Mouse (Mus musculus) left cerebral cortex, adult 9 months (tissue): ENCODE measurements around the gene Pknox2.

Experiments used
- DNase-seq, 2 experiments: peaks; one replicate each; pipeline ENCODE4 v3.0.0; 2022; ENCODE audit warnings: low spot score in 2 of 2

Pknox2 gene

GRCm38 (mm10) chr9:36883569-36883968 lies 263.6 kb downstream of the Pknox2 start:
- no peak for DNase-seq

- peak; percentile 69 to 76 for DNase-seq
These were observed 265.0 kb downstream of the Pknox2 start for GRCm38 (mm10) chr9:36882034-36882745.

GRCm38 (mm10) chr9:36881615-36882014 lies 265.6 kb downstream of the Pknox2 start:
- DNase-seq, result no peak

DNA sequence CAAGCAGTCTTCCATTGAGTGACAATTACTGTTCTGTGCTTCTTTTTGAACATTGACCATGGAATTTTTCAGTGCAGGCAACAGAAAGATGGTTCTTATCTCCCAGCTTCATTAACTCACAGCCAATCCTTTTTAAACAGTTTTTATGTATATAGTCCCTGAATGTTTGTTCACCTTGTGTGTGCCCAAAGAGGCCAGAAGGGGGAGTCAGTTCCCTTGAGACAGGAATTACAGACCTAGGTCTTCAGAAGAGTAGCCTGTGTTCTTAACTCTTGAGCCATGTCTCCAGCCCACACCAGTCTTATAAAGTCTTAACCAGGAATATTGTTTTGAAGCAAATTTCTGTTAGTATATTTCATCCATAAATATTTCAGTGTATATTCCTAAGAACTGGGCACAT lies 270.4 kb downstream of the Pknox2 start:
- no peak for DNase-seq

GRCm38 (mm10) chr9:36876313-36876712 lies 270.9 kb downstream of the Pknox2 start:
- no peak for DNase-seq

DNA sequence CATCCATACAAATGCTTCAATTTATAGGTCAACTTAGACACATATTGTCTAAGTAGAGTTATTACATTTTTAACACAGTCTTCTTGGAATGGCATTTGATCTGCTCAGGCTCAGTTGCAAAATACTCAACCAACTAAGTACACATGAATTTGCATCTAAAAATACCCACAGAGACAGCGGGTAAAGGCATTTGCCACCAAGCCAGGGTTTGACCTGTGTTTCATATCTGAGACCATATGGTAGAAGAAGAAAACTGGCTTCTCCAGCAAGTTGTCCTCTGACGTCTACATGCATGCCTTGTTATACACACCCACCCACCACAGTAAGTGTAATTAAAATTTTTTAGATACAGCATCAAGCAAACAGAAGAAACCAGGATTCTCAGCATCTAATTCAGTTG lies 273.4 kb downstream of the Pknox2 start:
- no peak for DNase-seq

- DNase-seq, result no peak
These were observed 276.9 kb downstream of the Pknox2 start for GRCm38 (mm10) chr9:36870263-36870662.

GRCm38 (mm10) chr9:36868662-36869061 lies 278.5 kb downstream of the Pknox2 start:
- DNase-seq, result no peak

- peak; percentile 52 to 58 for DNase-seq
These were observed 282.1 kb downstream of the Pknox2 start for GRCm38 (mm10) chr9:36864862-36865813.

DNA sequence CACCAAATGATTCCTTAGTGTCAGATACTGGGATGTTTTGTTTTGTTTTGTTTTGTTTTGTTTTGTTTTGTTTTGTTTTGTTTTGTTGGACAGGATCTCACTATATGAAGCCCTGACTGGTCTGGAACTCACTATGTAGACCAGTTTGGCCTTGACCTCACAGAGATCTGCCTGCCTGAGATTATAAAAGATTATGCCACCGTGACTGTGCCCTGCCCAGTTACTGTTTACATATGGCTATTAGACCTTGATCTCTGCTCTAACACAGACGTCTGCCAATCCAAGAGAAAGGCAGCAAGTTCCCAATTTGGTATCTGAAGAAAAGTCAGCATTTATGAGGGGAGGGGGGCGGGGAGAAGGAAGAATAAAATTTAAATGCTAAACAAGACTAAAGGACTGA lies 283.5 kb downstream of the Pknox2 start:
- no peak for DNase-seq

GRCm38 (mm10) chr9:36862576-36862975 lies 284.6 kb downstream of the Pknox2 start:
- DNase-seq, result no peak

DNA sequence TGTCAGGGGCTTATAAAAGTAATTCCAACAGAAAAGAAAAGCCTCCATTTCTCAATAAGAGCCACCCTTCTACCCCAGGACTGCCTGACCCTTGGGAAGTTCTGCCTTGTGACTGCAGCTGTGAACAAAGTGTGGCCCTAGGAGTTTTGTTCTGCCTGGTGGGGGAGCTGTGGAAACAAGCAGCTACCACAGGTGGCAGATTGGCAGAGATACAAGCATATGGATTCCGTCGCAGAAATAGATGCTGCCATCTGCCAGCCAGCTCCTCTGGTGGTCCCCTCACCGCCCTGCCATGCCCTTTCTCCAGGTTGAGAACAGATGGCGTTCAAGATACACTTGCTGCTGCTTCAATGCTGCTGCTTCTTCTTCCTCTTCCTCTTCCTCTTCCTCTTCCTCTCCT lies 288.5 kb downstream of the Pknox2 start:
- peak in 1 of 2 experiments; percentile 70 for DNase-seq

DNA sequence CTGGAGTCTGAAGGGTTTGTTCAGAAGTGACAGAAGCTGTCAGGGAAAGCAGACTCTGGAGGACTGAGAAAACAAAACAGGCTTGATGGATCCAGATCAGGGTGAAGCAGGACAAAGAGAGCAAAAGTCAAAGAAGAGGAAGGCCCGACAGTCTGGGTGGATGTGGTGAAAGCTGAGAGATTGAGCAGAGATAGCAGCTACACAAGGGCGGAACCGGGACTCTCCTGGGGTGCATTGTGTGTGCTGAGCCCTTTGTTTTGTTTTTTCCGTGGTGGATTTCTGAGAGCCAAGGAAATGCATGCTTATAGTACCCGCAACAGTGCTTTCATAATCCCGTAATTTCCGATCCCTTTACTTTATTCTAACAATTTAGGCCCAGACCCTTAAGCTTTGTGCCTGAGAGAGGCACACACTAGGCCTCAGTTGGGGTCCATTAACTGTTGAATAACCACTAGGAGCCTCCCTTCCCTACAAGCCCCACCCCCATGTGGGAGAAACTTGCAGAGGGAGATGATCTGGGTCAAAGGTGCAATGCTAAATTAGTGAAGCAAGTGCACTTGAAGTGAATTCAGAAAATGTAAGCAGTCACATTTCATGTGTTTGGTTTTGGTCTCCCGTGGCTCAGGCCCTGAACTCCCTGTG lies 289.6 kb downstream of the Pknox2 start:
- no peak for DNase-seq

GRCm38 (mm10) chr9:36856351-36856750 lies 290.9 kb downstream of the Pknox2 start:
- no peak for DNase-seq

GRCm38 (mm10) chr9:36852175-36852574 lies 295.0 kb downstream of the Pknox2 start:
- no peak for DNase-seq

GRCm38 (mm10) chr9:36850091-36850490 lies 297.1 kb downstream of the Pknox2 start:
- DNase-seq, result peak in 1 of 2 experiments; percentile 50

DNA sequence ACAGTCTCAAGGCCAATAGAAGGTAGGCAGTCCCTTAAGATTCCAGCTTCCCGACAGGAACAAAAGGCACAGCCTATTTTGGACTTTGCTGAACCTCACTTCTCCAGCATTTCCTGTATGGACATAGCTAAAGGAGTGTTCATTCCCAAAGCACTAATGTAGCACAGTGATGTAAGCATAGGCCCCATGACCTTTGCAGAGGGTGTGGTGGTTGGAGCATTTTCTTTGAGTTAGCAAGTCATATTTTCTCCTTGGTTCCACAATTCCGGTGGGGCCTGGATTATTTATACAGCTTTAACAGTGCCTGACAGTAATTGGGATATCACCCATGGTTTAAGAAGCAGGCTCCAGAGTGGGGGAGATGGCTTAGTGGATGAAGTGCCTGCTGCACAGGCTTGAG lies 298.5 kb downstream of the Pknox2 start:
- DNase-seq, result no peak

GRCm38 (mm10) chr9:36846346-36846745 lies 300.9 kb downstream of the Pknox2 start:
- DNase-seq, result no peak
